11 mouse cellular contexts compared by ENCODE assay signal in genomic region chr6:86583601-86584215, GRCm38 (mm10). TPM values are rescaled to one million over a fixed set of nuclear protein-coding genes. Genes with fewer than 3 reads are reported as not detected.
DNase-seq lines count a peak whose midpoint lies in the region; ATAC-seq and TF ChIP-seq lines count a peak whose summit lies in the region.
"Had no signal": no experiment of that assay in that cellular context is flagged by ENCODE, and none has a peak within 500 bp of the region (broad histone marks: within the 10 kb centered on the region; RNA-seq: fewer than 3 reads in every experiment).

No protein-coding gene starts in this region.

- no peaks in the 10 kb centered on the region for H3K27me3 ChIP-seq in heart, postnatal 0 days (ENCODE audit: control insufficient read depth, insufficient read depth, low read length)
- no peaks in the 10 kb centered on the region for H3K27me3 ChIP-seq in embryonic facial prominence, embryonic 10.5 days (replicated peaks; ENCODE audit: low read depth, poor library complexity, severe bottlenecking)
- no peaks in the 10 kb centered on the region for H3K27me3 ChIP-seq in midbrain, embryonic 11.5 days (ENCODE audit: control insufficient read depth, insufficient read depth, low read length)
- H3K27me3 ChIP-seq: limb, embryonic 12.5 days; Patski had no signal

- no peak overlapping the region for H3K4me3 ChIP-seq in heart, postnatal 0 days (ENCODE audit: low read depth, low read length)
- no peak overlapping the region for H3K4me3 ChIP-seq in embryonic facial prominence, embryonic 10.5 days
- no peak overlapping the region for H3K4me3 ChIP-seq in midbrain, embryonic 11.5 days (ENCODE audit: low read depth, low read length)

- H3K4me1 ChIP-seq in heart, postnatal 0 days (ENCODE audit: control insufficient read depth, insufficient read depth) = peaks cover 29% of the 10 kb centered on the region
- H3K4me1 ChIP-seq in embryonic facial prominence, embryonic 10.5 days = peaks cover 39% of the 10 kb centered on the region
- peaks cover 13% of the 10 kb centered on the region for H3K4me1 ChIP-seq in midbrain, embryonic 11.5 days (ENCODE audit: control insufficient read depth, insufficient read depth, low read length)

- DNase-seq in heart, postnatal 0 days (ENCODE audit: low spot score) = no peak
- DNase-seq in heart, adult 8-10 months (ENCODE audit: low spot score) = no peak
- DNase-seq in embryonic facial prominence, embryonic 10.5 days (ENCODE audit: low spot score) = no peak
- DNase-seq in midbrain, embryonic 11.5 days (ENCODE audit: low spot score, missing footprints) = peak; percentile 77
- DNase-seq in frontal cortex, postnatal 14 days (ENCODE audit: low spot score in 2 of 2) = no peak
- no peak for DNase-seq in left cerebral cortex, adult 18-20 months (ENCODE audit: low spot score in 2 of 2)

- peak overlapping the region; percentile 92; the same call in 1 of the 2 replicates for H3K27ac ChIP-seq in heart, postnatal 0 days (ENCODE audit: low read depth)
- H3K27ac ChIP-seq in embryonic facial prominence, embryonic 10.5 days (replicated peaks) = peak overlapping the region; percentile 88
- H3K27ac ChIP-seq in midbrain, embryonic 11.5 days (ENCODE audit: low read depth, low read length) = no peak overlapping the region

- no peaks in the 10 kb centered on the region for H3K36me3 ChIP-seq in heart, postnatal 0 days (replicated peaks; ENCODE audit: control insufficient read depth, insufficient read depth, low read length)
- H3K36me3 ChIP-seq in embryonic facial prominence, embryonic 10.5 days (replicated peaks) = no peaks in the 10 kb centered on the region
- H3K36me3 ChIP-seq in midbrain, embryonic 11.5 days (ENCODE audit: control insufficient read depth, insufficient read depth, low read length) = no peaks in the 10 kb centered on the region
- H3K36me3 ChIP-seq: limb, embryonic 12.5 days had no signal

- H3K9ac ChIP-seq in heart, postnatal 0 days (replicated peaks; ENCODE audit: low read depth, low read length) = no peak overlapping the region
- H3K9ac ChIP-seq in midbrain, embryonic 11.5 days (ENCODE audit: low read length) = no peak overlapping the region
- H3K9ac ChIP-seq: limb, embryonic 12.5 days had no signal

- H3K4me2 ChIP-seq in heart, postnatal 0 days (ENCODE audit: low read depth, low read length) = no peak overlapping the region
- no peak overlapping the region for H3K4me2 ChIP-seq in midbrain, embryonic 11.5 days

- ATAC-seq in heart, postnatal 0 days (ENCODE audit: insufficient read depth, low read depth) = no peak
- ATAC-seq in CD4-positive, CD25-positive, alpha-beta regulatory T cell, adult 4 months = peak; percentile 73
- ATAC-seq in midbrain, embryonic 11.5 days (ENCODE audit: low FRiP score) = no peak
- ATAC-seq in megakaryocyte, adult 5-6 weeks (ENCODE audit: poor library complexity, severe bottlenecking) = no peak

- no peaks in the 10 kb centered on the region for H3K9me3 ChIP-seq in heart, postnatal 0 days (replicated peaks; ENCODE audit: control insufficient read depth, low read length)
- no peaks in the 10 kb centered on the region for H3K9me3 ChIP-seq in embryonic facial prominence, embryonic 10.5 days
- no peaks in the 10 kb centered on the region for H3K9me3 ChIP-seq in midbrain, embryonic 11.5 days (ENCODE audit: control insufficient read depth, low read length)
- H3K9me3 ChIP-seq: limb, embryonic 12.5 days had no signal

- WGBS in heart, postnatal 0 days = 84% methylated on average over 8 of the region's 8 CpGs
- WGBS in embryonic facial prominence, embryonic 10.5 days = 84% methylated on average over 8 of the region's 8 CpGs
- WGBS in midbrain, embryonic 11.5 days = 93% methylated on average over 8 of the region's 8 CpGs

- no peak for TF ChIP-seq EP300 in heart, postnatal 0 days (IDR thresholded peaks at IDR 0.05; ENCODE audit: low read depth)

- TF ChIP-seq CTCF in heart, postnatal 0 days (IDR thresholded peaks at IDR 0.05; ENCODE audit: low read depth) = no peak

RNA-seq across cellular contexts. Expression of gene Asprv1, which starts 44.3 kb away (rescaled TPM):
- total RNA-seq in heart, postnatal 0 days (2014; rRNA removed; ENCODE audit: low replicate concordance) = 0.38 and 3.1 TPM in 2 replicates
- polyA plus RNA-seq in heart, postnatal 0 days (2015; fragmentation: Nextera tagmentation; extraction: Ambion mirVana) = 0.32 and 0.36 TPM in 2 replicates
- not detected for total RNA-seq in heart, adult 8-10 months (2022)
- polyA plus RNA-seq in CD4-positive, CD25-positive, alpha-beta regulatory T cell, adult 4 months (2017; shearing (Covaris generic)) = under 1 TPM in 1 of 2 experiments, not detected in 1; 0.20 TPM
- 0.69 and 1.3 TPM in 2 replicates for polyA plus RNA-seq in embryonic facial prominence, embryonic 10.5 days (2016; fragmentation: Nextera tagmentation; extraction: Ambion mirVana)
- 0.37 and 0.68 TPM in 2 replicates for polyA plus RNA-seq in midbrain, embryonic 11.5 days (2014; fragmentation: Nextera tagmentation; extraction: Ambion mirVana)
- total RNA-seq in megakaryocyte, adult 5-6 weeks (2015) = 13.5 and 16.8 TPM in 2 replicates
- total RNA-seq in megakaryocyte, adult 5-6 weeks (2017) = 12.1 and 19.1 TPM in 2 replicates
- 1 to 10 TPM; 1.4 to 1.7 TPM for total RNA-seq in left cerebral cortex, adult 18-20 months (2021)
- total RNA-seq: gastrocnemius, adult 8-10 months had no signal
- polyA plus RNA-seq: Patski had no signal

RNA-seq across cellular contexts. Expression of gene Pcbp1, which starts 57.6 kb away (rescaled TPM):
- 46.2 and 55.2 TPM in 2 replicates for total RNA-seq in heart, postnatal 0 days (2014; rRNA removed; ENCODE audit: low replicate concordance)
- polyA plus RNA-seq in heart, postnatal 0 days (2015; fragmentation: Nextera tagmentation; extraction: Ambion mirVana) = 276 and 285 TPM in 2 replicates
- total RNA-seq in heart, adult 8-10 months (2022) = 100 to 1,000 TPM; 157 to 166 (median 162) TPM
- polyA plus RNA-seq in CD4-positive, CD25-positive, alpha-beta regulatory T cell, adult 4 months (2017; shearing (Covaris generic)) = 10 to 100 TPM; 18.5 to 35.3 TPM
- 560 and 592 TPM in 2 replicates for polyA plus RNA-seq in embryonic facial prominence, embryonic 10.5 days (2016; fragmentation: Nextera tagmentation; extraction: Ambion mirVana)
- polyA plus RNA-seq in midbrain, embryonic 11.5 days (2014; fragmentation: Nextera tagmentation; extraction: Ambion mirVana) = 418 and 497 TPM in 2 replicates
- total RNA-seq in megakaryocyte, adult 5-6 weeks (2015) = 204 and 222 TPM in 2 replicates
- 58.9 and 76.8 TPM in 2 replicates for total RNA-seq in megakaryocyte, adult 5-6 weeks (2017)
- 100 to 1,000 TPM; 188 to 189 TPM for total RNA-seq in left cerebral cortex, adult 18-20 months (2021)
